Mouse (Mus musculus): Measurements from ENCODE around the gene Ubqln4. TPM values are rescaled to one million over a fixed set of nuclear protein-coding genes. Genes with fewer than 3 reads are reported as not detected.
A peak's percentile ranks its signal among the peaks of the same experiment; 100 is the strongest.
"Not testable (repeated sequence)": the region's sequence is repeated elsewhere in the genome, so short reads cannot be mapped to it uniquely, and the experiment has no call there.

Gene Ubqln4
- polyA plus RNA-seq, 1 experiment from 2014 or later: 68.5 TPM

DNA sequence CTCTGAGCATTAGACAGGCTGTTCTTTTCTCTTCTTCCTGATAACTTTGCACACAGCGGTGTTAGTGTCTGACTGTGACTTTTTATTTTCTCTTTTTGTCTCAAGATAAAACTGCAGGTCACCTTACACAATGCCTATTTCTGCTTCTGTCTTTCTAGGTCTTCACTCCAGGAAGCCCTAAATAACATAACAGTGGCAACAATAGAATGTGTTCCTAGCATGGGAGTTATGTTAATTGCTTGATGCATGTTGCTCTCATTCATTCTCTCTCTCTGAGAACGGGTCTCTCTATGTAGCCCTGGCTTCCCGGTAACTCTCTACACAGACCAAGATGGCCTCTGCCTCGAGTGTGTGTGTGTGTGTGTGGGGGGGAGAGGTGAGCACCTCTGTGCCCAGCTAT lies 48.9 kb downstream of the Ubqln4 start:
- WGBS: 78% methylated on average over 4 of the region's 4 CpGs
- no peak overlapping the region for H3K9ac ChIP-seq
- TF ChIP-seq CTCF (IDR thresholded peaks at IDR 0.05; ENCODE audit: low read depth): no peak
- no peak overlapping the region for H3K4me2 ChIP-seq
- ATAC-seq (ENCODE audit: insufficient read depth) (no peak), DNase-seq (no peak)
- H3K9me3 ChIP-seq (ENCODE audit: low read depth, low read length): no peaks in the 10 kb centered on the region
- no peaks in the 10 kb centered on the region for H3K27me3 ChIP-seq (ENCODE audit: insufficient read depth, low read length)
- H3K4me3 ChIP-seq (ENCODE audit: low read depth, low read length): no peak overlapping the region
- no peaks in the 10 kb centered on the region for H3K36me3 ChIP-seq (ENCODE audit: insufficient read depth)
- H3K27ac ChIP-seq (ENCODE audit: low read depth): no peak overlapping the region
- no peaks in the 10 kb centered on the region for H3K4me1 ChIP-seq (ENCODE audit: insufficient read depth)

DNA sequence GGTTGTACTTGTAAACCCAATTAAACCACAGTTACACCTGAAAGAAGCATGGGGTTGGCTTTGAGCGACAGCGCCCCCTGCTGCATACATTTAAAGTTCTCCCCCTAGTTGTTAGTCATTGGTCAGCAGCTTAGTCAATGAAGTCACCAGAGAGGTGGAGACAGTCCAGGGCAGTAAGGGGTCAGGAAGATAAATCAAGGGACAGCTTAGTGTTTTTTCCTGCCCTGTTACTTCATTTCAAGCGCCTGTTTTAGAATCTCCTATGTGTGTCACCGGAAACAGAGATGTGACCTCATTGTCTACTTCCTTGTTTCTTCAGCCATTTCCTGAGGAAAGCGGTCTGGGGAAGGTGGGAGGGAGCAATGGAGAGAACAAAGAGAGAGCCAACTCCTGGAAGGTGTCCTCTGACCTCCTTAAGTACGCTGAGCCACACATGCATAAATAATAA lies 50.2 kb downstream of the Ubqln4 start:
- no peaks in the 10 kb centered on the region for H3K27me3 ChIP-seq (ENCODE audit: insufficient read depth, low read length)
- no peak overlapping the region for H3K4me3 ChIP-seq (ENCODE audit: low read depth, low read length)
- H3K4me1 ChIP-seq (ENCODE audit: insufficient read depth): no peaks in the 10 kb centered on the region
- peak; percentile 84 for TF ChIP-seq CTCF (IDR thresholded peaks at IDR 0.05; ENCODE audit: low read depth)
- no peaks in the 10 kb centered on the region for H3K36me3 ChIP-seq (ENCODE audit: insufficient read depth)
- no peak overlapping the region for H3K4me2 ChIP-seq
- ATAC-seq (ENCODE audit: insufficient read depth) (peak; percentile 45; the same call in 1 of the 2 replicates), DNase-seq (peak; percentile 81)
- peak overlapping the region; percentile 21 for H3K27ac ChIP-seq (ENCODE audit: low read depth)
- WGBS: 18% methylated on average over 6 of the region's 6 CpGs
- H3K9ac ChIP-seq: no peak overlapping the region
- H3K9me3 ChIP-seq (ENCODE audit: low read depth, low read length): no peaks in the 10 kb centered on the region

DNA sequence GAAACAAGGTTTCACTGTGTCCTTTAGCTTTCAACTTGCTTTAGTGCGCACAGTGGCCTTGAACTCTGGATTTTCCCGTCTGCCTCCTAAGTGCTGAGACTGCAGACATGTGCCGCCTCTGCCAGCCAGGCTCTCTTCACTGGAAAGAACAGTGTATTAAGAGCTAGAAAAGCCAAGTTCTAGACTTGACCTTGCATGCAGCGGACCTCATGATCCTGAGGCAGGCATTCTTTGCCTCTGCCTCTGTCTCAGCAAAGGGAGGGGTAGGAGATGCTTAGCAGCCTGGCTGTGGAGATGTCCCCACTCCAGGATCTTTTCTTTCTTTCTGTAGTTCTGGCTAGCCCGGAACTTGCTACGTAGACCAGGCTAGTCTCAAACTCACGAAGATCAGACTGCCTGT lies 51.3 kb downstream of the Ubqln4 start:
- ATAC-seq (ENCODE audit: insufficient read depth): no peak
- H3K9ac ChIP-seq: no peak overlapping the region
- H3K4me3 ChIP-seq (ENCODE audit: low read depth, low read length): no peak overlapping the region
- 89% methylated on average over 7 of the region's 7 CpGs for whole genome bisulfite sequencing
- DNase-seq: no peak
- H3K27ac ChIP-seq (ENCODE audit: low read depth): no peak overlapping the region
- no peaks in the 10 kb centered on the region for H3K27me3 ChIP-seq (ENCODE audit: insufficient read depth, low read length)
- H3K36me3 ChIP-seq (ENCODE audit: insufficient read depth): no peaks in the 10 kb centered on the region
- H3K4me2 ChIP-seq: no peak overlapping the region
- no peaks in the 10 kb centered on the region for H3K9me3 ChIP-seq (ENCODE audit: low read depth, low read length)
- TF ChIP-seq CTCF (IDR thresholded peaks at IDR 0.05; ENCODE audit: low read depth): no peak
- no peaks in the 10 kb centered on the region for H3K4me1 ChIP-seq (ENCODE audit: insufficient read depth)

DNA sequence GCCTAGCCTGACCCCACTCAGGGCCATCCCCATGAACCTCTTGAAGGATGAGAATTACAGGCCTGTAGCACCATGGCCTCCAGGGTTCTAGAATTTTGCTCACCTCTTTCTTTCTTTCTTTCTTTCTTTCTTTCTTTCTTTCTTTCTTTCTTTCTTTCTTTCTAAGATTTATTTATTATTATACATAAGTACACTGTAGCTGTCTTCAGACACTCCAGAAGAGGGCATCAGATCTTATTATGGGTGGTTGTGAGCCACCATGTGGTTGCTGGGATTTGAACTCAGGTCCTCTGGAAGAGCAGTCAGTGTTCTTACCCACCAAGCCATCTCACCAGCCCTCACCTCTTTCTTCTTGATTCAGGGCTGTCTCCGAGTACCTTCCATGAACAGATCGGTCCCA lies 52.1 kb downstream of the Ubqln4 start, which contains the start of gene Arhgef2:
Arhgef2 (plus strand) TSS at position 301 of the 400 bp plus-strand sequence.
- WGBS: 92% methylated on average over 2 of the region's 2 CpGs
- not testable (repeated sequence) for DNase-seq; H3K27ac ChIP-seq (ENCODE audit: low read depth); H3K9me3 ChIP-seq (ENCODE audit: low read depth, low read length); H3K4me1 ChIP-seq (ENCODE audit: insufficient read depth); H3K27me3 ChIP-seq (ENCODE audit: insufficient read depth, low read length); H3K4me3 ChIP-seq (ENCODE audit: low read depth, low read length); H3K36me3 ChIP-seq (ENCODE audit: insufficient read depth); H3K9ac ChIP-seq; ATAC-seq (ENCODE audit: insufficient read depth)
- H3K4me2 ChIP-seq: peak within 1 kb of the TSS; percentile 55; the same call in 1 of the 2 replicates

DNA sequence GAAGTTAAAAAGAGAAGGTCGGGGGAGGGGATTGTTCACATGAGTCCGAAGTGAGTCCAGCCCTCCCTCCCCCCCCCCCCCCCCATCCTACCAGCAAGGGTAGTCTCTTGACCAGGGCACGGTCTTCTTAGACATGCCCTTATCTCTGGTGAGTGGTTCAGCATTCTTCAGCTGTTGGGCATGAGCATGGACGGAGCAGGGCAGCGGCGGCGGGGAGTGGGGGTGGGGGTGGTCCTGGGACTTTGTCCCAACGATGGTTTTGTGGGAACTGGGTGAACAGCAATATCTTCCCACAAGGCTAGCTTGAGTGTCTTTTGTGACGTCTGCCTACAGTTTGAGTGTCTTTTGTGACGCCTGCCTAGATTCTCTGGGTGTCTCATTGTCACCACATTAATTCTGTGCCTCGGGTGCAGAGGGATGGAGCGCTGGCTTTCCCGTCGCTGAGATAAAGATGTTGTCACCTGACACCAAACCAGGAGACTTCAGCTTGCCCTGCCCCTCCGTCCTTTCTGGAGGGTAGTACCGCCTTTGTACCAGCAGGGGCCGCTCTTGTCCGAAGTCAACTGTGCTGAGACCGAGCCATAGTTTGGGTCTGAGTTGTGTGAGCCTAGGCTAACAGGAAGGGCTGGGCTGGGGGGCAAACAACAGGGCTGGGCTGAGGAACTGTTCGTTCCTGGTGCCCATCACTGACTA lies 53.7 kb downstream of the Ubqln4 start:
- Histone ChIP-seq H3K4me2 (peak overlapping the region; percentile 55), H3K4me3 (ENCODE audit: low read depth, low read length) (peak overlapping the region; percentile 12; the same call in 1 of the 2 replicates), H3K9ac (peak overlapping the region; percentile 31; the same call in 1 of the 2 replicates), H3K27me3 (ENCODE audit: insufficient read depth, low read length) (no peaks in the 10 kb centered on the region), H3K9me3 (ENCODE audit: low read depth, low read length) (no peaks in the 10 kb centered on the region), H3K27ac (ENCODE audit: low read depth) (no peak overlapping the region), H3K36me3 (ENCODE audit: insufficient read depth) (no peaks in the 10 kb centered on the region), H3K4me1 (ENCODE audit: insufficient read depth) (no peaks in the 10 kb centered on the region)
- DNase-seq (peak; percentile 94), ATAC-seq (ENCODE audit: insufficient read depth) (peak; percentile 91)
- under 1% methylated on average over 20 of the region's 20 CpGs for WGBS
- TF ChIP-seq CTCF (IDR thresholded peaks at IDR 0.05; ENCODE audit: low read depth): peak; percentile 100

DNA sequence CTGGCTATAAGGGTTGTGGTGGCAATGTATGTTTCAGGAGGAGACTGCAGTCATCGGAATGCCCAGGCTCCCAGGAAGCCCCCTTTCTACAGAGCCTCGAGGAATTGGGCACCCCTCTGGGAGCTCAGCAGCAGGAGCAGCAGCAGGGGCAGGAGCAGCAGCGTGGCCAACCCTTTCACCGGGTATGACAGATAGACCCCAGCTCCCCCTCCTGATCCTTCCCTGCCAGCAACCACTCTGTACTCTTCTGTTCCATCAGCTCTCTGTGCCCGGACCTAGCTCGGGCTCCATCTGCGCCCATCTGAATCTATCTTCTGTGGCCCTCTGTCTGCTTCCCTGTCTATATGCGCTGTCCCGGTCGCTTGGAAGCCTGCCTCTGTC lies 54.2 kb downstream of the Ubqln4 start:
- peak overlapping the region; percentile 31; the same call in 1 of the 2 replicates for H3K9ac ChIP-seq
- 26% methylated on average over 10 of the region's 10 CpGs for WGBS
- DNase-seq (no peak), ATAC-seq (ENCODE audit: insufficient read depth) (no peak)
- no peaks in the 10 kb centered on the region for H3K9me3 ChIP-seq (ENCODE audit: low read depth, low read length)
- TF ChIP-seq CTCF (IDR thresholded peaks at IDR 0.05; ENCODE audit: low read depth): no peak
- no peaks in the 10 kb centered on the region for H3K27me3 ChIP-seq (ENCODE audit: insufficient read depth, low read length)
- no peak overlapping the region for H3K27ac ChIP-seq (ENCODE audit: low read depth)
- peak overlapping the region; percentile 12; the same call in 1 of the 2 replicates for H3K4me3 ChIP-seq (ENCODE audit: low read depth, low read length)
- H3K36me3 ChIP-seq (ENCODE audit: insufficient read depth): no peaks in the 10 kb centered on the region
- no peaks in the 10 kb centered on the region for H3K4me1 ChIP-seq (ENCODE audit: insufficient read depth)
- peak overlapping the region; percentile 55 for H3K4me2 ChIP-seq

DNA sequence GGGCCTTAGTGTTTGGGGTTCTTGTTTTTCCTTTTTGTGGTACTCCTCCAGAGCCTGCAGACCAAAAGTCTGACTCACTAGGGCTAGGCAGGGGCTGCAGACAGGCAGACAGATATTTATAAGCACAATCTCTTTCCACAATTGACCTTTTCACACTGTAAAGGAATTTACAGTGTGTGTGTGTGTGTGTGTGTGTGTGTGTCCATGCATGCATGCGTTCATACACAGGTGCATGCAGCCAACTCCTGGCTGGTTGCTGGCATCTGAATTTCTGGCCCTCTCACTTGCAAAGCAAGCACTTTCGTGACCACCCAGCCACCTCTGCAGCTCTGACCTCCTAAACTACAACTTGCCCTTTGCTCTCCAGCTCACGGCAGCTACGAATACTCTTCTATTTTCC lies 55.5 kb downstream of the Ubqln4 start:
- DNase-seq (no peak), ATAC-seq (ENCODE audit: insufficient read depth) (no peak)
- 48% methylated on average over 4 of the region's 4 CpGs for WGBS
- no peaks in the 10 kb centered on the region for H3K36me3 ChIP-seq (ENCODE audit: insufficient read depth)
- no peaks in the 10 kb centered on the region for H3K4me1 ChIP-seq (ENCODE audit: insufficient read depth)
- no peaks in the 10 kb centered on the region for H3K9me3 ChIP-seq (ENCODE audit: low read depth, low read length)
- no peaks in the 10 kb centered on the region for H3K27me3 ChIP-seq (ENCODE audit: insufficient read depth, low read length)
- TF ChIP-seq CTCF (IDR thresholded peaks at IDR 0.05; ENCODE audit: low read depth): no peak
- H3K9ac ChIP-seq: no peak overlapping the region
- no peak overlapping the region for H3K4me2 ChIP-seq
- no peak overlapping the region for H3K4me3 ChIP-seq (ENCODE audit: low read depth, low read length)
- H3K27ac ChIP-seq (ENCODE audit: low read depth): no peak overlapping the region

Measured in lung, embryonic 14.5 days (tissue).